Comparison of ENCODE assay signal across 20 mouse cellular contexts in genomic region chr9:90247316-90247715, GRCm38 (mm10). TPM values are rescaled to one million over a fixed set of nuclear protein-coding genes. Genes with fewer than 3 reads are reported as not detected.
DNase-seq lines count a peak whose midpoint lies in the region; ATAC-seq and TF ChIP-seq lines count a peak whose summit lies in the region.
"Had no signal": no experiment of that assay in that cellular context is flagged by ENCODE, and none has a peak within 500 bp of the region (broad histone marks: within the 10 kb centered on the region; RNA-seq: fewer than 3 reads in every experiment).

No protein-coding gene starts in this region.

- no peak for TF ChIP-seq POLR2A in testis, adult 2 months (IDR thresholded peaks at IDR 0.05; ENCODE audit: control insufficient read depth, low read depth, low read length)

- ATAC-seq in CD4-positive, CD25-positive, alpha-beta regulatory T cell, adult 4 months: no peak
- no peak for ATAC-seq in heart, embryonic 14.5 days (ENCODE audit: insufficient number of reproducible peaks, insufficient read depth, low FRiP score, low read depth)
- no peak for ATAC-seq in midbrain, embryonic 15.5 days (replicated peaks)
- ATAC-seq: activated CD4-positive, CD25-positive, alpha-beta regulatory T cell, adult 4 months; intestine, postnatal 0 days had no signal

- TF ChIP-seq CTCF in testis, adult 2 months (IDR thresholded peaks at IDR 0.05; ENCODE audit: control insufficient read depth, insufficient read depth, insufficient replicate concordance, low read depth, low read length): no peak

- no peak overlapping the region for H3K4me2 ChIP-seq in heart, embryonic 14.5 days (ENCODE audit: low read length)
- no peak overlapping the region for H3K4me2 ChIP-seq in midbrain, embryonic 15.5 days
- H3K4me2 ChIP-seq: hindbrain, embryonic 14.5 days; limb, embryonic 12.5 days; midbrain, embryonic 11.5 days; neural tube, embryonic 15.5 days; stomach, embryonic 15.5 days had no signal

- H3K4me1 ChIP-seq in heart, embryonic 14.5 days (ENCODE audit: control insufficient read depth in 2 of 2, insufficient read depth in 2 of 2, low read length in 2 of 2): peaks cover 23 to 27% of the 10 kb centered on the region in 2 experiments
- H3K4me1 ChIP-seq in testis, adult 2 months (ENCODE audit: control insufficient read depth, insufficient read depth, low read length): no peaks in the 10 kb centered on the region
- no peaks in the 10 kb centered on the region for H3K4me1 ChIP-seq in midbrain, embryonic 15.5 days
- H3K4me1 ChIP-seq: limb, embryonic 12.5 days; neural tube, embryonic 15.5 days had no signal

- no peak overlapping the region for H3K4me3 ChIP-seq in heart, embryonic 14.5 days (ENCODE audit: control insufficient read depth in 1 of 2, insufficient read depth in 1 of 2, low read depth in 1 of 2, low read length in 2 of 2)
- no peak overlapping the region for H3K4me3 ChIP-seq in testis, adult 2 months (ENCODE audit: control insufficient read depth, low read depth, low read length)
- H3K4me3 ChIP-seq in midbrain, embryonic 15.5 days: no peak overlapping the region
- H3K4me3 ChIP-seq: embryonic facial prominence, embryonic 10.5 days; left cerebral cortex, adult 2 months; limb, embryonic 12.5 days; neural tube, embryonic 15.5 days; stomach, embryonic 15.5 days had no signal

- peaks cover 4% of the 10 kb centered on the region; the same call in 1 of the 2 replicates for H3K36me3 ChIP-seq in heart, embryonic 14.5 days (ENCODE audit: control insufficient read depth, insufficient read depth, low read length)
- H3K36me3 ChIP-seq in testis, adult 2 months (ENCODE audit: control insufficient read depth, insufficient read depth, low read length): no peaks in the 10 kb centered on the region
- no peaks in the 10 kb centered on the region for H3K36me3 ChIP-seq in midbrain, embryonic 15.5 days (replicated peaks)
- H3K36me3 ChIP-seq: neural tube, embryonic 15.5 days had no signal

- 36% methylated on average over 7 of the region's 7 CpGs for WGBS in heart, embryonic 14.5 days
- WGBS in midbrain, embryonic 15.5 days: 81% methylated on average over 7 of the region's 7 CpGs

- H3K27ac ChIP-seq in heart, embryonic 14.5 days (replicated peaks in 1 of 2; ENCODE audit: control insufficient read depth in 1 of 2, insufficient read depth in 1 of 2, low read depth in 2 of 2, low read length in 2 of 2): peak overlapping the region; percentile 61 to 65
- peak overlapping the region; percentile 5; the same call in 1 of the 2 replicates for H3K27ac ChIP-seq in testis, adult 2 months (ENCODE audit: control insufficient read depth, insufficient read depth, low read depth, low read length)
- no peak overlapping the region for H3K27ac ChIP-seq in midbrain, embryonic 15.5 days
- H3K27ac ChIP-seq: embryonic facial prominence, embryonic 10.5 days; hindbrain, embryonic 14.5 days; kidney, postnatal 0 days; left cerebral cortex, adult 2 months; limb, embryonic 12.5 days; neural tube, embryonic 15.5 days; stomach, embryonic 15.5 days had no signal

- no peak overlapping the region for H3K9ac ChIP-seq in heart, embryonic 14.5 days (ENCODE audit: low read length)
- H3K9ac ChIP-seq in midbrain, embryonic 15.5 days: no peak overlapping the region
- H3K9ac ChIP-seq: hindbrain, embryonic 14.5 days; limb, embryonic 12.5 days; neural tube, embryonic 15.5 days; stomach, embryonic 15.5 days had no signal

- H3K9me3 ChIP-seq in heart, embryonic 14.5 days (ENCODE audit: control insufficient read depth, low read length): no peaks in the 10 kb centered on the region
- no peaks in the 10 kb centered on the region for H3K9me3 ChIP-seq in midbrain, embryonic 15.5 days
- H3K9me3 ChIP-seq: embryonic facial prominence, embryonic 10.5 days; limb, embryonic 12.5 days; neural tube, embryonic 15.5 days; stomach, embryonic 15.5 days had no signal

- peak; percentile 28 for DNase-seq in CD4-positive, CD25-positive, alpha-beta regulatory T cell, adult 2 months (ENCODE audit: low read depth, low spot score)
- DNase-seq in heart, adult 8-10 months (ENCODE audit: low spot score): no peak
- DNase-seq in testis, postnatal 10 days (ENCODE audit: low spot score): no peak
- DNase-seq in frontal cortex, adult 2 months (ENCODE audit: extremely low spot score in 1 of 2, low spot score in 1 of 2): no peak
- DNase-seq: cerebellum, adult 11 months; lung, postnatal 4 days had no signal

- no peaks in the 10 kb centered on the region for H3K27me3 ChIP-seq in heart, embryonic 14.5 days (ENCODE audit: control insufficient read depth, insufficient read depth, low read length)
- H3K27me3 ChIP-seq in testis, adult 2 months (ENCODE audit: control insufficient read depth, insufficient read depth, low read length): no peaks in the 10 kb centered on the region
- no peaks in the 10 kb centered on the region for H3K27me3 ChIP-seq in midbrain, embryonic 15.5 days (replicated peaks)
- H3K27me3 ChIP-seq: limb, embryonic 12.5 days; neural tube, embryonic 15.5 days; stomach, embryonic 15.5 days had no signal

RNA-seq across cellular contexts. Expression of gene Tbc1d2b, which starts 23.3 kb away (rescaled TPM):
- 10 to 100 TPM; 11.3 to 12.1 TPM for polyA plus RNA-seq in CD4-positive, CD25-positive, alpha-beta regulatory T cell, adult 4 months (2017; shearing (Covaris generic))
- polyA plus RNA-seq in heart, embryonic 14.5 days (2014; fragmentation: Nextera tagmentation; extraction: Ambion mirVana): 5.3 and 7.1 TPM in 2 replicates
- 10 to 100 TPM in 1 of 4 experiments, 1 to 10 TPM in 3; 8.7 to 10.3 (median 9.4) TPM for total RNA-seq in heart, adult 8-10 months (2022)
- 2.2 and 2.3 TPM in 2 replicates for polyA plus RNA-seq in testis, adult 2 months (2012; rRNA removed)
- polyA plus RNA-seq in frontal cortex, adult 2 months (2012; rRNA removed): 10.1 and 10.9 TPM in 2 replicates
- polyA plus RNA-seq in midbrain, embryonic 15.5 days (2015; fragmentation: Nextera tagmentation; extraction: Ambion mirVana): 6.5 and 7.6 TPM in 2 replicates
